Mouse (Mus musculus): ENCODE results near the gene Arhgap6. TPM values are rescaled to one million over a fixed set of nuclear protein-coding genes. Genes with fewer than 3 reads are reported as not detected.

The Arhgap6 gene
- polyA plus RNA-seq, 1 experiment: 1.2 TPM

- DNase-seq (ENCODE audit: low read depth): no peak
- TF ChIP-seq CTCF (IDR thresholded peaks at IDR 0.05; ENCODE audit: borderline replicate concordance, extremely low read depth, insufficient read depth, insufficient read length): no peak
- no peak for TF ChIP-seq POLR2A (IDR thresholded peaks at IDR 0.05; ENCODE audit: borderline replicate concordance, extremely low read depth, insufficient read depth, insufficient read length, poor library complexity, severe bottlenecking)
These were observed 108.7 kb downstream of the Arhgap6 start for GRCm38 (mm10) chrX:168903557-168903956.

GRCm38 (mm10) chrX:168904086-168904485, 109.2 kb downstream of the Arhgap6 start:
- TF ChIP-seq CTCF (IDR thresholded peaks at IDR 0.05; ENCODE audit: borderline replicate concordance, extremely low read depth, insufficient read depth, insufficient read length): no peak
- no peak for TF ChIP-seq POLR2A (IDR thresholded peaks at IDR 0.05; ENCODE audit: borderline replicate concordance, extremely low read depth, insufficient read depth, insufficient read length, poor library complexity, severe bottlenecking)
- no peak for DNase-seq (ENCODE audit: low read depth)

GRCm38 (mm10) chrX:168907586-168907985, 112.7 kb downstream of the Arhgap6 start:
- no peak for DNase-seq (ENCODE audit: low read depth)

GRCm38 (mm10) chrX:168913519-168913918, 118.6 kb downstream of the Arhgap6 start:
- no peak for TF ChIP-seq CTCF (IDR thresholded peaks at IDR 0.05; ENCODE audit: borderline replicate concordance, extremely low read depth, insufficient read depth, insufficient read length)
- TF ChIP-seq POLR2A (IDR thresholded peaks at IDR 0.05; ENCODE audit: borderline replicate concordance, extremely low read depth, insufficient read depth, insufficient read length, poor library complexity, severe bottlenecking): no peak
- no peak for DNase-seq (ENCODE audit: low read depth)

More at GRCm38 (mm10) chrX:168907586-168907985, 112.7 kb downstream of the Arhgap6 start:
- TF ChIP-seq CTCF (IDR thresholded peaks at IDR 0.05; ENCODE audit: borderline replicate concordance, extremely low read depth, insufficient read depth, insufficient read length) (no peak), POLR2A (IDR thresholded peaks at IDR 0.05; ENCODE audit: borderline replicate concordance, extremely low read depth, insufficient read depth, insufficient read length, poor library complexity, severe bottlenecking) (no peak)

GRCm38 (mm10) chrX:168920942-168921341, 126.0 kb downstream of the Arhgap6 start:
- no peak for TF ChIP-seq POLR2A (IDR thresholded peaks at IDR 0.05; ENCODE audit: borderline replicate concordance, extremely low read depth, insufficient read depth, insufficient read length, poor library complexity, severe bottlenecking)
- DNase-seq (ENCODE audit: low read depth): no peak

GRCm38 (mm10) chrX:168932420-168932819, 137.5 kb downstream of the Arhgap6 start:
- TF ChIP-seq CTCF (IDR thresholded peaks at IDR 0.05; ENCODE audit: borderline replicate concordance, extremely low read depth, insufficient read depth, insufficient read length) (no peak), POLR2A (IDR thresholded peaks at IDR 0.05; ENCODE audit: borderline replicate concordance, extremely low read depth, insufficient read depth, insufficient read length, poor library complexity, severe bottlenecking) (no peak)
- no peak for DNase-seq (ENCODE audit: low read depth)

- peak; percentile 59 for DNase-seq (ENCODE audit: low read depth)
- TF ChIP-seq POLR2A (IDR thresholded peaks at IDR 0.05; ENCODE audit: borderline replicate concordance, extremely low read depth, insufficient read depth, insufficient read length, poor library complexity, severe bottlenecking) (no peak), CTCF (IDR thresholded peaks at IDR 0.05; ENCODE audit: borderline replicate concordance, extremely low read depth, insufficient read depth, insufficient read length) (peak; percentile 31; the same call in 1 of the 2 replicates)
These were observed 140.5 kb downstream of the Arhgap6 start for GRCm38 (mm10) chrX:168935447-168935846.

GRCm38 (mm10) chrX:168937941-168938340, 143.0 kb downstream of the Arhgap6 start:
- TF ChIP-seq CTCF (IDR thresholded peaks at IDR 0.05; ENCODE audit: borderline replicate concordance, extremely low read depth, insufficient read depth, insufficient read length) (peak; percentile 38; the same call in 1 of the 2 replicates), POLR2A (IDR thresholded peaks at IDR 0.05; ENCODE audit: borderline replicate concordance, extremely low read depth, insufficient read depth, insufficient read length, poor library complexity, severe bottlenecking) (no peak)
- peak; percentile 40 for DNase-seq (ENCODE audit: low read depth)

GRCm38 (mm10) chrX:168941684-168942083, 146.8 kb downstream of the Arhgap6 start:
- DNase-seq (ENCODE audit: low read depth): no peak
- TF ChIP-seq POLR2A (IDR thresholded peaks at IDR 0.05; ENCODE audit: borderline replicate concordance, extremely low read depth, insufficient read depth, insufficient read length, poor library complexity, severe bottlenecking): no peak
- TF ChIP-seq CTCF (IDR thresholded peaks at IDR 0.05; ENCODE audit: borderline replicate concordance, extremely low read depth, insufficient read depth, insufficient read length): no peak

- no peak for TF ChIP-seq CTCF (IDR thresholded peaks at IDR 0.05; ENCODE audit: borderline replicate concordance, extremely low read depth, insufficient read depth, insufficient read length)
- DNase-seq (ENCODE audit: low read depth): no peak
These were observed 148.3 kb downstream of the Arhgap6 start for GRCm38 (mm10) chrX:168943217-168943616.

GRCm38 (mm10) chrX:168975444-168975843, 180.5 kb downstream of the Arhgap6 start:
- no peak for TF ChIP-seq CTCF (IDR thresholded peaks at IDR 0.05; ENCODE audit: borderline replicate concordance, extremely low read depth, insufficient read depth, insufficient read length)
- no peak for TF ChIP-seq POLR2A (IDR thresholded peaks at IDR 0.05; ENCODE audit: borderline replicate concordance, extremely low read depth, insufficient read depth, insufficient read length, poor library complexity, severe bottlenecking)
- no peak for DNase-seq (ENCODE audit: low read depth)

GRCm38 (mm10) chrX:168977776-168978175, 182.9 kb downstream of the Arhgap6 start:
- peak; percentile 7 for DNase-seq (ENCODE audit: low read depth)
- TF ChIP-seq CTCF (IDR thresholded peaks at IDR 0.05; ENCODE audit: borderline replicate concordance, extremely low read depth, insufficient read depth, insufficient read length) (no peak), POLR2A (IDR thresholded peaks at IDR 0.05; ENCODE audit: borderline replicate concordance, extremely low read depth, insufficient read depth, insufficient read length, poor library complexity, severe bottlenecking) (no peak)

- TF ChIP-seq CTCF (IDR thresholded peaks at IDR 0.05; ENCODE audit: borderline replicate concordance, extremely low read depth, insufficient read depth, insufficient read length): no peak
- TF ChIP-seq POLR2A (IDR thresholded peaks at IDR 0.05; ENCODE audit: borderline replicate concordance, extremely low read depth, insufficient read depth, insufficient read length, poor library complexity, severe bottlenecking): no peak
- DNase-seq (ENCODE audit: low read depth): no peak
These were observed 185.5 kb downstream of the Arhgap6 start for GRCm38 (mm10) chrX:168980370-168980769.

All from brain, embryonic 14.5 days (tissue).